Mouse (Mus musculus) neural tube, embryonic 12.5 days (tissue): ENCODE measurements around the gene Nanos1. TPM values are rescaled to one million over a fixed set of nuclear protein-coding genes. Genes with fewer than 3 reads are reported as not detected.

Experiments used
- ATAC-seq: fragments of 200-750 bp; cut with Nextera tagmentation; 2 replicates; pipeline ENCODE4 v1.8.0; 2017; ENCODE audit warnings: low read depth, mild to moderate bottlenecking, moderate TSS enrichment, moderate library complexity; ENCODE audit not compliant: low FRiP score
- H3K27ac ChIP-seq: fragments of 300-500 bp; sonication (generic); 2 replicates; pipeline ENCODE4 v1.5.1; 2016
- H3K27me3 ChIP-seq: fragments of 300-500 bp; sonication (generic); replicated peaks from 2 replicates; pipeline ENCODE4 v1.6.1; 2016; ENCODE audit warnings: mild to moderate bottlenecking
- H3K36me3 ChIP-seq: fragments of 300-500 bp; sonication (generic); 2 replicates; pipeline ENCODE4 v1.6.1; 2016; ENCODE audit warnings: mild to moderate bottlenecking
- H3K4me1 ChIP-seq: fragments of 300-500 bp; sonication (generic); 2 replicates; pipeline ENCODE4 v1.6.1; 2016
- H3K4me2 ChIP-seq: fragments of 300-500 bp; sonication (generic); replicated peaks from 2 replicates; pipeline ENCODE4 v1.6.1; 2016; ENCODE audit warnings: mild to moderate bottlenecking
- H3K4me3 ChIP-seq: fragments of 300-500 bp; sonication (generic); 2 replicates; pipeline ENCODE4 v1.5.1; 2016
- H3K9ac ChIP-seq: fragments of 300-500 bp; sonication (generic); 2 replicates; pipeline ENCODE4 v1.6.1; 2016; ENCODE audit warnings: mild to moderate bottlenecking
- H3K9me3 ChIP-seq: fragments of 300-500 bp; sonication (generic); 2 replicates; pipeline ENCODE4 v1.6.1; 2016; ENCODE audit warnings: mild to moderate bottlenecking
- WGBS: fragments of 180-500 bp; shearing (Covaris S2); methylation state at CpG from one replicate; pipeline ENCODE4 v1.1.7; 2016; 5-methylcytosine and 5-hydroxymethylcytosine counted together
- polyA plus RNA-seq: library from polyadenylated mRNA; unstranded; fragments of >200 nt; fragmentation: Nextera tagmentation; extraction: Ambion mirVana; gene quantifications from 2 replicates; pipeline ENCODE4 v1.2.1, GENCODE M21; 2016

The Nanos1 gene
- 7.7 and 8.5 TPM in 2 replicates for polyA plus RNA-seq

- Histone ChIP-seq H3K4me3 (peak within 1 kb of the TSS; percentile 77), H3K4me1 (peaks cover 14% of the 10 kb centered on the region), H3K4me2 (peak within 1 kb of the TSS; percentile 99), H3K27me3 (peaks cover 6% of the 10 kb centered on the region), H3K36me3 (peaks cover 5% of the 10 kb centered on the region; the same call in 1 of the 2 replicates), H3K9ac (peak within 1 kb of the TSS; percentile 77), H3K9me3 (no peaks in the 10 kb centered on the region), H3K27ac (peak within 1 kb of the TSS; percentile 54)
- under 1% methylated on average over 58 of the region's 58 CpGs for WGBS
- ATAC-seq, result peak; percentile 97
Measured at GRCm38 (mm10) chr19:60755438-60756191, at the start of gene Nanos1. TSS of gene Nanos1 (plus strand) at chr19:60755987.

DNA sequence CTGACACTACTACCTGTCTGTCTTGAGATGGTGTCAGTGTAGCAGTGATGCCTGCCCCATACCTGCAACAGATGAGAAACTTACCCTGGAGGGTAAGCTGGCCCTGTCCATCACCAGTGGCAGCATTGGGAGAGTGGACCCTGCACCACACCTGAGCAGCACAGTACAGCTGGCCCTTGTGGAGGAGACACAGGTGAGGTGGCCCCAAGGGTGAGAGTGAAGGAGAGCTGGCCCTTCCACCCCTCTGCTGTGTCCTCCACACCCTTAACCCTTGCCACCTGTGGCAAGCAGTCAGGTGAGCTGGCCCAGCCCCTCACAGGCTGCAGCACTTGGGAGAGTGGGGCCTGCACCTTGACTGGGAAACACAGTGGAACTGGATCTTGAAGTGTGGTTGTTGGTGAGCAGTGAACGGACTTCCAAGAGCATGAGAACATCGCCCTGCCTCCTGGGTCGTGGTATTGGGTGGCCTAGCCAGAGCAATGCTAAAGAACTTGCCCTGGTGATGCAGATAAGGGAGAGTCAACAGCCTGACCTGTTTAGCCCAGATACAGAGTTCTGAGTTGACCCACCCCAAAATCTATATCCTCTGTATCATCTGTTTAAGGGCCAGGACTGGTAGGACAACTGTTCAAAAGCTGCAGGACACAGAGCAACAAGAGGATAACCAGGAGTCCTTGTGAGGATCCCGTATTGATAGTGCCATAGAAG is 46.4 kb upstream of the Nanos1 start:
- no peak for ATAC-seq
- Histone ChIP-seq H3K27ac (no peak overlapping the region), H3K9ac (no peak overlapping the region), H3K27me3 (no peaks in the 10 kb centered on the region), H3K9me3 (no peaks in the 10 kb centered on the region), H3K36me3 (no peaks in the 10 kb centered on the region), H3K4me3 (no peak overlapping the region), H3K4me2 (no peak overlapping the region), H3K4me1 (no peaks in the 10 kb centered on the region)
- 81% methylated on average over 4 of the region's 4 CpGs for WGBS

- no peak overlapping the region for H3K9ac ChIP-seq
- 69% methylated on average over 3 of the region's 3 CpGs for WGBS
- H3K4me3 ChIP-seq, result no peak overlapping the region
- ATAC-seq, result no peak
- no peaks in the 10 kb centered on the region for H3K4me1 ChIP-seq
- H3K27me3 ChIP-seq, result no peaks in the 10 kb centered on the region
- no peak overlapping the region for H3K27ac ChIP-seq
- H3K9me3 ChIP-seq, result no peaks in the 10 kb centered on the region
- H3K4me2 ChIP-seq, result no peak overlapping the region
- H3K36me3 ChIP-seq, result no peaks in the 10 kb centered on the region
Measured at GRCm38 (mm10) chr19:60710196-60710595, 45.6 kb upstream of the Nanos1 start.

GRCm38 (mm10) chr19:60712577-60712976 is 43.2 kb upstream of the Nanos1 start:
- ATAC-seq, result no peak
- Histone ChIP-seq H3K9me3 (no peaks in the 10 kb centered on the region), H3K36me3 (no peaks in the 10 kb centered on the region), H3K27me3 (no peaks in the 10 kb centered on the region), H3K9ac (no peak overlapping the region), H3K4me1 (no peaks in the 10 kb centered on the region), H3K27ac (no peak overlapping the region), H3K4me2 (no peak overlapping the region), H3K4me3 (no peak overlapping the region)
- 84% methylated on average over 2 of the region's 2 CpGs for WGBS

DNA sequence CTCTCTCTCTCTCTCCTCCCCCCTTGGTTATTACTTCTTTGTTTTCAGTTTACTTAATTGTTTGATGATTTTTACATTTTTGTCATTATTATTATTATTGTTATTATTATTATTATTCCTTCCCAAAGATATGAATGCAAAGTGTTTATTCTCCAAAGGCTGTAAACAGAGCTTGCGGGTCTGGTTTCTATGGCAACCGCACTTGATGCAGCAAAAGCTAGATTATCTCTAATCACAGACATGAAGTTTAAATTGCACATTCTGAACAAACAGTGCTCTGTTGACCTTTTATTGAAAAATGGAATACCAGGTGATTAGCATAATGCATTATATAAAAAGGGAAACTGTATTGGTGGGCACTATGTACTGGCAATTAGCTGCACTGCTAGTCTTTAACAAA is 39.4 kb upstream of the Nanos1 start:
- H3K27me3 ChIP-seq, result no peaks in the 10 kb centered on the region
- H3K4me2 ChIP-seq, result no peak overlapping the region
- H3K9ac ChIP-seq, result no peak overlapping the region
- H3K27ac ChIP-seq, result no peak overlapping the region
- H3K4me3 ChIP-seq, result no peak overlapping the region
- no peaks in the 10 kb centered on the region for H3K9me3 ChIP-seq
- H3K4me1 ChIP-seq, result no peaks in the 10 kb centered on the region
- H3K36me3 ChIP-seq, result no peaks in the 10 kb centered on the region
- WGBS, result 89% methylated on average over 2 of the region's 2 CpGs
- no peak for ATAC-seq

GRCm38 (mm10) chr19:60730281-60730852 is 25.4 kb upstream of the Nanos1 start:
- Histone ChIP-seq H3K4me1 (no peaks in the 10 kb centered on the region), H3K4me2 (no peak overlapping the region), H3K9ac (no peak overlapping the region), H3K27ac (no peak overlapping the region), H3K36me3 (no peaks in the 10 kb centered on the region), H3K9me3 (no peaks in the 10 kb centered on the region), H3K4me3 (no peak overlapping the region), H3K27me3 (no peaks in the 10 kb centered on the region)
- WGBS, result 48% methylated on average over 2 of the region's 2 CpGs
- no peak for ATAC-seq

DNA sequence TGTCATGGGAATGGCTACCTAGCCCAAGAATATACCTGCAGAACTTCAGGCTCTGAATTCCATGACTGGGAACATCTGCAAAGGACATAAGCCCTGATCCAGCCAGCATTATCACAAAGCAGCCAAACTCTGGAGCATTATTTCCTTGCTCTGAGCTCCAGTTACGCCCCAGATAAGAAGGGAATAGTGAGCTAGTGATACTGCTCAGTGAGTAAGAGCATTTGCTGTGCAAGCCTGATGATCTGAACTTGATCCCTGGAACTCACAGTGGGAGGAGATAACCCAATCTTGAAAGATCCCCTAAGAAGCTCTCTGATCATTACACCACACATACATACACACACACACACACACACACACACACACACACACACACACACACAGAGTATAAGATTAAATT is 24.5 kb upstream of the Nanos1 start:
- Histone ChIP-seq H3K9ac (no peak overlapping the region), H3K9me3 (no peaks in the 10 kb centered on the region), H3K27me3 (no peaks in the 10 kb centered on the region), H3K27ac (no peak overlapping the region), H3K4me2 (no peak overlapping the region), H3K36me3 (no peaks in the 10 kb centered on the region), H3K4me1 (no peaks in the 10 kb centered on the region), H3K4me3 (no peak overlapping the region)
- whole genome bisulfite sequencing, result 76% methylated on average over 1 of the region's 1 CpGs
- no peak for ATAC-seq

- Histone ChIP-seq H3K9me3 (no peaks in the 10 kb centered on the region), H3K36me3 (no peaks in the 10 kb centered on the region), H3K27ac (no peak overlapping the region), H3K27me3 (no peaks in the 10 kb centered on the region), H3K4me2 (no peak overlapping the region), H3K9ac (no peak overlapping the region), H3K4me1 (no peaks in the 10 kb centered on the region), H3K4me3 (no peak overlapping the region)
- ATAC-seq, result no peak
- WGBS, result 76% methylated on average over 1 of the region's 1 CpGs
Measured at GRCm38 (mm10) chr19:60731966-60732365, 23.8 kb upstream of the Nanos1 start.

GRCm38 (mm10) chr19:60740560-60740959 is 15.2 kb upstream of the Nanos1 start:
- no peaks in the 10 kb centered on the region for H3K36me3 ChIP-seq
- H3K9ac ChIP-seq, result no peak overlapping the region
- H3K9me3 ChIP-seq, result no peaks in the 10 kb centered on the region
- ATAC-seq, result no peak
- no peak overlapping the region for H3K27ac ChIP-seq
- no peak overlapping the region for H3K4me2 ChIP-seq
- 59% methylated on average over 1 of the region's 1 CpGs for WGBS
- no peaks in the 10 kb centered on the region for H3K27me3 ChIP-seq
- H3K4me1 ChIP-seq, result no peaks in the 10 kb centered on the region
- H3K4me3 ChIP-seq, result no peak overlapping the region

GRCm38 (mm10) chr19:60743767-60744547 is 11.8 kb upstream of the Nanos1 start:
- Histone ChIP-seq H3K27me3 (no peaks in the 10 kb centered on the region), H3K4me3 (no peak overlapping the region), H3K4me2 (no peak overlapping the region), H3K36me3 (no peaks in the 10 kb centered on the region), H3K4me1 (no peaks in the 10 kb centered on the region), H3K27ac (no peak overlapping the region), H3K9me3 (no peaks in the 10 kb centered on the region), H3K9ac (no peak overlapping the region)
- no peak for ATAC-seq
- WGBS, result 81% methylated on average over 5 of the region's 5 CpGs

GRCm38 (mm10) chr19:60747801-60748200 is 8.0 kb upstream of the Nanos1 start:
- H3K27me3 ChIP-seq, result no peaks in the 10 kb centered on the region
- no peak overlapping the region for H3K27ac ChIP-seq
- H3K4me3 ChIP-seq, result no peak overlapping the region
- 83% methylated on average over 1 of the region's 1 CpGs for WGBS
- H3K4me1 ChIP-seq, result no peaks in the 10 kb centered on the region
- H3K4me2 ChIP-seq, result no peak overlapping the region
- no peak overlapping the region for H3K9ac ChIP-seq
- no peaks in the 10 kb centered on the region for H3K9me3 ChIP-seq
- H3K36me3 ChIP-seq, result no peaks in the 10 kb centered on the region
- ATAC-seq, result no peak
